Mouse (Mus musculus): Measurements from ENCODE around the gene Dctn3.

DNA sequence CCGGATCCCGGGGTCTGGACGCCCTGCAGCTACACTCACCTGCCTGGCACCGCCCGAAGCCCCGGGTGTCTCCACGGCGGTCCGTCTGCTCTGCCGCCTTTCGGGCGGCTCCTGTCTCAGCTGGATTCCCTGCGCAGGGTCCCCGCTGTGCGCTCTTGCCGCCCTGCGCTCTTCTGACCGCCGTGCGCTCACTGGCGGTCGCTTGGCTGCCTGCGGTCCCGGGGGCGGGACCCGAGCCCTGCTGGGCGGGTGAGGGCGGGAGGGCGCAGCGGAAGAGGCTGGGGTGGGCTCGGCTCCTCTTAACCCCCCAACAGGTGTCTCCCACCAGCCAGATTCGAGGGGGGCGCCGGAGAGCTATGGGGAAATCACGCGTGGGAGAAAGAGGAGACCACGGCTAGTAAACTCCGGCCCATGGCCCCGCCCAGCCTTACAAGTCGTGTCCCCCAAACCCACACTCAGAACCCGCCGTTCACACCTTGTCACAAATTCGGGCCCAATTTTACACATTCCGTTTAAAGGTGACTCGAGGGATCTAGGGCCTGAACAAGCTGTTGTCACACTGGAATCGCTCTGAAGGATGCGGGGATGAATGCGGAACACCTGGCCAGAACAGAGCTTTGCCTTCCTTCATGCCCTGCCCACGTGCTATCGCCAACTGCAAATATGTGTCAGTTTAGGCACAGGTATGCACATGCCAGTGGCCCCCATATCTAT is 8.2 kb upstream of the Dctn3 start, which contains the start of gene Arid3c:
- no peak for TF ChIP-seq CTCF (IDR thresholded peaks at IDR 0.05; ENCODE audit: low read depth)
- no peak for TF ChIP-seq EP300 (IDR thresholded peaks at IDR 0.05; ENCODE audit: low read depth)

Measured in liver, postnatal 0 days (tissue).